Comparison of ENCODE assay signal across 9 mouse cellular contexts in genomic region chr13:38625492-38626228, GRCm38 (mm10). TPM values are rescaled to one million over a fixed set of nuclear protein-coding genes. Genes with fewer than 3 reads are reported as not detected.
A peak's percentile ranks its signal among the peaks of the same experiment; 100 is the strongest.
DNase-seq lines count a peak whose midpoint lies in the region; ATAC-seq and TF ChIP-seq lines count a peak whose summit lies in the region.
"Had no signal": no experiment of that assay in that cellular context is flagged by ENCODE, and none has a peak within 500 bp of the region (broad histone marks: within the 10 kb centered on the region; RNA-seq: fewer than 3 reads in every experiment).

No protein-coding gene starts in this region.

- peaks cover 32% of the 10 kb centered on the region for H3K36me3 ChIP-seq in heart, embryonic 13.5 days
- H3K36me3 ChIP-seq in heart, postnatal 0 days (replicated peaks; ENCODE audit: control insufficient read depth, insufficient read depth, low read length) = peaks cover 17% of the 10 kb centered on the region

- DNase-seq in heart, adult 11 months = no peak
- peak; percentile 38 for DNase-seq in thymus, postnatal 4 days
- DNase-seq in thymus, postnatal 10 days (ENCODE audit: low spot score in 2 of 2) = no peak
- DNase-seq in heart, postnatal 0 days (ENCODE audit: low spot score) = peak; percentile 46
- no peak for DNase-seq in lung, adult 2 months
- no peak for DNase-seq in urinary bladder, postnatal 36 days (ENCODE audit: low spot score in 2 of 2)
- no peak for DNase-seq in urinary bladder, postnatal 25 days (ENCODE audit: low spot score)

- WGBS in heart, embryonic 13.5 days = 21% methylated on average over 5 of the region's 5 CpGs
- WGBS in heart, postnatal 0 days = 21% methylated on average over 5 of the region's 5 CpGs
- 19% methylated on average over 5 of the region's 5 CpGs for WGBS in lung, adult 2 months

- H3K9me3 ChIP-seq in heart, embryonic 13.5 days = no peaks in the 10 kb centered on the region
- no peaks in the 10 kb centered on the region for H3K9me3 ChIP-seq in heart, postnatal 0 days (replicated peaks; ENCODE audit: control insufficient read depth, low read length)

- no peak overlapping the region for H3K4me3 ChIP-seq in heart, embryonic 13.5 days
- no peak overlapping the region for H3K4me3 ChIP-seq in heart, postnatal 0 days (ENCODE audit: low read depth, low read length)
- H3K4me3 ChIP-seq in lung, adult 2 months (replicated peaks; ENCODE audit: extremely low read depth, low read depth, low read length) = no peak overlapping the region
- H3K4me3 ChIP-seq: myocyte had no signal

- TF ChIP-seq POLR2A in lung, adult 2 months (IDR thresholded peaks at IDR 0.05; ENCODE audit: borderline replicate concordance, extremely low read depth, low read depth, low read length) = peak; percentile 7; the same call in 1 of the 2 replicates

- peak overlapping the region; percentile 61; the same call in 1 of the 2 replicates for H3K9ac ChIP-seq in heart, embryonic 13.5 days
- H3K9ac ChIP-seq in heart, postnatal 0 days (replicated peaks; ENCODE audit: low read depth, low read length) = no peak overlapping the region

- H3K27me3 ChIP-seq in heart, embryonic 13.5 days (replicated peaks) = no peaks in the 10 kb centered on the region
- no peaks in the 10 kb centered on the region for H3K27me3 ChIP-seq in heart, postnatal 0 days (ENCODE audit: control insufficient read depth, insufficient read depth, low read length)

- H3K4me2 ChIP-seq in heart, embryonic 13.5 days = peak overlapping the region; percentile 6; the same call in 1 of the 2 replicates
- no peak overlapping the region for H3K4me2 ChIP-seq in heart, postnatal 0 days (ENCODE audit: low read depth, low read length)

- no peak for ATAC-seq in heart, embryonic 13.5 days (ENCODE audit: extremely low read depth, insufficient number of reproducible peaks, low FRiP score, low TSS enrichment)
- peak; percentile 39 for ATAC-seq in heart, postnatal 0 days (ENCODE audit: insufficient read depth, low read depth)

- TF ChIP-seq EP300 in heart, postnatal 0 days (IDR thresholded peaks at IDR 0.05; ENCODE audit: low read depth) = no peak

- TF ChIP-seq CTCF in heart, postnatal 0 days (IDR thresholded peaks at IDR 0.05; ENCODE audit: low read depth) = peak; percentile 46
- peak; percentile 56; the same call in 1 of the 2 replicates for TF ChIP-seq CTCF in lung, adult 2 months (IDR thresholded peaks at IDR 0.05; ENCODE audit: insufficient read depth, low read length)

- H3K27ac ChIP-seq in heart, embryonic 13.5 days (replicated peaks) = peak overlapping the region; percentile 65
- peak overlapping the region; percentile 2; the same call in 1 of the 2 replicates for H3K27ac ChIP-seq in heart, postnatal 0 days (ENCODE audit: low read depth)

- H3K4me1 ChIP-seq in heart, embryonic 13.5 days = peaks cover 14% of the 10 kb centered on the region
- 0 out of 2 replicates have a peak, but pooled peaks cover 8% of the 10 kb centered on the region for H3K4me1 ChIP-seq in heart, postnatal 0 days (ENCODE audit: control insufficient read depth, insufficient read depth)
- H3K4me1 ChIP-seq in lung, adult 2 months (ENCODE audit: control insufficient read depth, insufficient read depth, low read length) = peaks cover 5% of the 10 kb centered on the region

RNA-seq across cellular contexts. Expression of gene Bloc1s5, which starts 9.2 kb away (rescaled TPM):
- 17.1 and 19.9 TPM in 2 replicates for polyA plus RNA-seq in heart, embryonic 13.5 days (2015; fragmentation: Nextera tagmentation; extraction: Ambion mirVana)
- 8.5 and 10.4 TPM in 2 replicates for total RNA-seq in heart, postnatal 0 days (2014; rRNA removed; ENCODE audit: low replicate concordance)
- polyA plus RNA-seq in heart, postnatal 0 days (2015; fragmentation: Nextera tagmentation; extraction: Ambion mirVana) = 17.1 and 21.7 TPM in 2 replicates
- 4.2 and 5.6 TPM in 2 replicates for polyA plus RNA-seq in lung, adult 2 months (2012; rRNA removed)

RNA-seq across cellular contexts. Expression of gene Eef1e1, which starts 33.2 kb away (rescaled TPM):
- polyA plus RNA-seq in heart, embryonic 13.5 days (2015; fragmentation: Nextera tagmentation; extraction: Ambion mirVana) = 31.3 and 41.7 TPM in 2 replicates
- 11.0 and 15.3 TPM in 2 replicates for total RNA-seq in heart, postnatal 0 days (2014; rRNA removed; ENCODE audit: low replicate concordance)
- 21.9 and 22.1 TPM in 2 replicates for polyA plus RNA-seq in heart, postnatal 0 days (2015; fragmentation: Nextera tagmentation; extraction: Ambion mirVana)
- polyA plus RNA-seq in lung, adult 2 months (2012; rRNA removed) = 2.6 and 4.2 TPM in 2 replicates

Comparison
In these comparisons a context has a peak if more than half of its experiments do, and no peak if none do; other contexts are left out.
1. DNase-seq: peak in thymus, postnatal 4 days (single experiment) and heart, postnatal 0 days (single experiment); none in heart, adult 11 months (single experiment), thymus, postnatal 10 days (0 of 2), lung, adult 2 months (single experiment), urinary bladder, postnatal 36 days (0 of 2) and urinary bladder, postnatal 25 days (single experiment).